ENCODE assay signal across 8 mouse cellular contexts in the genomic region with DNA sequence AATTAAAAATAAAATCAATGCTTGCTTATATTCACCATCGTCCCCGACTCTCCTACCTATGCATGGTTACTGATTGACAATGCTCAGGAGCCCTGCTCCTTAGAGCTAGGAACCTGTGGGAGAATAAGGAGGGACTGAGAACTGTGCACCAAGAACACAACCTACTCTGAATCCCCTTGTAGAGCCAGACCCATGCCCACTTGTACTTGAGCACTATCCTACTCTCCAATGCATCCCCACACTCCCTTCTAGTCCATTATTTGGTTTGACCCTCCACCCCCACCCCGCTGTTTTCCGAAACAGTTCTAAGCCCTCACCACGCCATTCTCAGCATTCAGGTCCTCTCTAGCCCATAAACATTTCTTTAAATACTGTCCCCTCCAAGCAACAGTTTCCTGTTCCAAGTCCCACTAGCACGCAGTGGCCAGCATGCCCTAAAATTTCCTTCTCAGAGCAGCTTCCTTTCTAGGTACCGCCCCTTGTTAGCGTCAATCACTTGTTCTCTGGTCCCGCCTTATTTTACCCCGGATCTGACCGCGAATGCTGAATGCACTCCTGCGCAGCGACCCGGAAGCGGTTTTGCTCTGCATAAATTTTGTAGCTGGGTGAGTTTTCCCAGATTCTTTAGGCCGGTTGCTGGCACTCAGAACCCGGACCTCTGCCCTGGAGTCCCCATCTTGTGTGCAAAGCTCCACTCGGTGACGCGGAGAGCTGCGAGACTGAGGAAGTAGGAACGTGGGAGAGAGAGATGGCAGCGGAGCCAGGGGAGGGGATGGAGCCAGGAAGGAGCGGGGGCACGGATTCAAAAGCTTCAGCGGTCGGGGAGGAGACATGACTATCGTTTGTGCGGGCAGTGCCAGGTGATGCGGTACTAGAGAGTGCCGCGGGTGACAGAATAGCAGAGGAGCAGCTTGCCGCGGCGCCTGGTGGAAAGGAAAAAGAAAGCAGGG. TPM values are rescaled to one million over a fixed set of nuclear protein-coding genes. Genes with fewer than 3 reads are reported as not detected.
DNase-seq lines count a peak whose midpoint lies in the region; ATAC-seq and TF ChIP-seq lines count a peak whose summit lies in the region.

TSS of gene Zfp160 (plus strand) at position 522 of the 950 bp plus-strand sequence.

- peak; percentile 87 for TF ChIP-seq POLR2A in CH12.LX (IDR thresholded peaks at IDR 0.05; ENCODE audit: low read depth, low read length)

- 0 out of 2 replicates have a peak, but pooled peaks have one; percentile 4 for TF ChIP-seq EP300 in CH12.LX (IDR thresholded peaks at IDR 0.05; ENCODE audit: low read length)

- peak; percentile 95 for DNase-seq in CH12.LX (ENCODE audit: extremely low read depth)
- DNase-seq in c-Kit-positive CD71-positive TER-119-negative erythroid progenitor cells, embryonic 14.5 days (ENCODE audit: low read depth): peak; percentile 87
- peak; percentile 88 for DNase-seq in forebrain, embryonic 11.5 days (ENCODE audit: low spot score)
- DNase-seq in kidney, postnatal 36 days: peak; percentile 92 to 95
- DNase-seq in telencephalon, adult 2 months (ENCODE audit: low read depth, low spot score): peak; percentile 93

- no peak for TF ChIP-seq CTCF in CH12.LX (conservative IDR thresholded peaks at IDR 0.05 in 1 of 2, IDR thresholded peaks at IDR 0.05 in 1 of 2; ENCODE audit: low read depth in 2 of 2, low read length in 2 of 2)

- H3K4me3 ChIP-seq in CH12.LX (replicated peaks in 1 of 3; ENCODE audit: low read depth in 2 of 3, low read length in 2 of 3, poor library complexity in 1 of 3): peak within 1 kb of the TSS; percentile 84 to 92 (median 85)
- H3K4me3 ChIP-seq in forebrain, embryonic 11.5 days (ENCODE audit: low read depth, low read length): peak within 1 kb of the TSS; percentile 77
- H3K4me3 ChIP-seq in heart, embryonic 16.5 days (ENCODE audit: low read length): peak within 1 kb of the TSS; percentile 80
- H3K4me3 ChIP-seq in liver, embryonic 15.5 days (replicated peaks): peak within 1 kb of the TSS; percentile 82
- peak within 1 kb of the TSS; percentile 62 for H3K4me3 ChIP-seq in neural tube, embryonic 12.5 days

- peak within 1 kb of the TSS; percentile 85 for H3K27ac ChIP-seq in CH12.LX (ENCODE audit: insufficient read depth, low read depth)
- peak within 1 kb of the TSS; percentile 58 for H3K27ac ChIP-seq in forebrain, embryonic 11.5 days (ENCODE audit: low read depth, low read length)
- H3K27ac ChIP-seq in heart, embryonic 16.5 days (ENCODE audit: low read length): peak within 1 kb of the TSS; percentile 92
- H3K27ac ChIP-seq in liver, embryonic 15.5 days (replicated peaks): peak within 1 kb of the TSS; percentile 77
- peak within 1 kb of the TSS; percentile 48 for H3K27ac ChIP-seq in neural tube, embryonic 12.5 days

- peaks cover 9 to 22% of the 10 kb centered on the region in 2 experiments for H3K36me3 ChIP-seq in CH12.LX (replicated peaks in 1 of 2; ENCODE audit: control insufficient read depth in 1 of 2, insufficient read depth in 1 of 2, low read length in 1 of 2)
- no peaks in the 10 kb centered on the region; the same call in 1 of the 2 replicates for H3K36me3 ChIP-seq in forebrain, embryonic 11.5 days (ENCODE audit: control insufficient read depth, insufficient read depth, low read length)
- peaks cover 12% of the 10 kb centered on the region; the same call in 1 of the 2 replicates for H3K36me3 ChIP-seq in heart, embryonic 16.5 days (ENCODE audit: control insufficient read depth, insufficient read depth)
- H3K36me3 ChIP-seq in liver, embryonic 15.5 days (replicated peaks): peaks cover 17% of the 10 kb centered on the region
- H3K36me3 ChIP-seq in neural tube, embryonic 12.5 days: peaks cover 17% of the 10 kb centered on the region

- no peaks in the 10 kb centered on the region for H3K9me3 ChIP-seq in CH12.LX (replicated peaks; ENCODE audit: low read length)
- no peaks in the 10 kb centered on the region for H3K9me3 ChIP-seq in forebrain, embryonic 11.5 days (ENCODE audit: control insufficient read depth, low read length)
- no peaks in the 10 kb centered on the region for H3K9me3 ChIP-seq in heart, embryonic 16.5 days (replicated peaks; ENCODE audit: control insufficient read depth, low read length)
- H3K9me3 ChIP-seq in liver, embryonic 15.5 days (replicated peaks): no peaks in the 10 kb centered on the region
- H3K9me3 ChIP-seq in neural tube, embryonic 12.5 days: no peaks in the 10 kb centered on the region

- H3K9ac ChIP-seq in CH12.LX (ENCODE audit: insufficient read depth, low read depth): peak within 1 kb of the TSS; percentile 88
- H3K9ac ChIP-seq in forebrain, embryonic 11.5 days (ENCODE audit: low read length): peak within 1 kb of the TSS; percentile 87
- H3K9ac ChIP-seq in heart, embryonic 16.5 days (ENCODE audit: low read length): peak within 1 kb of the TSS; percentile 93
- peak within 1 kb of the TSS; percentile 64 for H3K9ac ChIP-seq in liver, embryonic 15.5 days
- H3K9ac ChIP-seq in neural tube, embryonic 12.5 days: peak within 1 kb of the TSS; percentile 84

- H3K4me2 ChIP-seq in CH12.LX (ENCODE audit: insufficient read depth, low read depth, poor library complexity, severe bottlenecking): peak within 1 kb of the TSS; percentile 99
- H3K4me2 ChIP-seq in forebrain, embryonic 11.5 days (ENCODE audit: low read depth, low read length, severe bottlenecking): peak within 1 kb of the TSS; percentile 58
- H3K4me2 ChIP-seq in heart, embryonic 16.5 days (ENCODE audit: low read depth, low read length): peak within 1 kb of the TSS; percentile 92
- H3K4me2 ChIP-seq in liver, embryonic 15.5 days: peak within 1 kb of the TSS; percentile 73
- peak within 1 kb of the TSS; percentile 72 for H3K4me2 ChIP-seq in neural tube, embryonic 12.5 days (replicated peaks)

- H3K27me3 ChIP-seq in CH12.LX (replicated peaks): no peaks in the 10 kb centered on the region
- no peaks in the 10 kb centered on the region for H3K27me3 ChIP-seq in forebrain, embryonic 11.5 days (ENCODE audit: control insufficient read depth, insufficient read depth, low read length)
- H3K27me3 ChIP-seq in heart, embryonic 16.5 days (ENCODE audit: control insufficient read depth, insufficient read depth, low read length): no peaks in the 10 kb centered on the region
- no peaks in the 10 kb centered on the region for H3K27me3 ChIP-seq in liver, embryonic 15.5 days
- H3K27me3 ChIP-seq in neural tube, embryonic 12.5 days (replicated peaks): no peaks in the 10 kb centered on the region

- peak; percentile 98 for ATAC-seq in forebrain, embryonic 11.5 days (replicated peaks; ENCODE audit: low FRiP score)
- peak; percentile 97 for ATAC-seq in heart, embryonic 16.5 days (replicated peaks; ENCODE audit: extremely low read depth, insufficient read depth, low FRiP score)
- ATAC-seq in liver, embryonic 15.5 days (ENCODE audit: insufficient read depth): peak; percentile 94
- peak; percentile 97 for ATAC-seq in neural tube, embryonic 12.5 days (ENCODE audit: low FRiP score, low read depth)

- in situ Hi-C loops in CH12.LX (cut with MboI; ENCODE audit: low pct_ligation_motif_present, low pct_unique_long_range_greater_than_20kb, low sequenced_read_pairs): no loop called here

- peaks cover 25% of the 10 kb centered on the region for H3K79me2 ChIP-seq in CH12.LX (replicated peaks; ENCODE audit: control insufficient read depth, extremely low read depth, insufficient read depth, poor library complexity, severe bottlenecking)

- TF ChIP-seq RAD21 in CH12.LX (IDR thresholded peaks at IDR 0.05; ENCODE audit: low read depth, low read length): no peak

- peaks cover 8 to 10% of the 10 kb centered on the region in 2 experiments for H3K4me1 ChIP-seq in CH12.LX (ENCODE audit: control insufficient read depth in 1 of 2, insufficient read depth in 2 of 2)
- no peaks in the 10 kb centered on the region for H3K4me1 ChIP-seq in forebrain, embryonic 11.5 days (replicated peaks; ENCODE audit: control insufficient read depth, insufficient read depth, low read length)
- H3K4me1 ChIP-seq in heart, embryonic 16.5 days (ENCODE audit: control insufficient read depth, insufficient read depth, low read length): peaks cover 18% of the 10 kb centered on the region
- peaks cover 19% of the 10 kb centered on the region for H3K4me1 ChIP-seq in liver, embryonic 15.5 days (replicated peaks)
- H3K4me1 ChIP-seq in neural tube, embryonic 12.5 days: peaks cover 15% of the 10 kb centered on the region

- dilution Hi-C loops in CH12.LX (cut with MboI; ENCODE audit: extremely low pct_ligation_motif_present, extremely low pct_unique_long_range_greater_than_20kb, low sequenced_read_pairs): no loop called here

- WGBS in forebrain, embryonic 11.5 days: 6% methylated on average over 36 of the region's 36 CpGs
- 6% methylated on average over 36 of the region's 36 CpGs for WGBS in heart, embryonic 16.5 days
- 4% methylated on average over 36 of the region's 36 CpGs for WGBS in liver, embryonic 15.5 days (ENCODE audit: insufficient replicate concordance)
- 6% methylated on average over 36 of the region's 36 CpGs for WGBS in neural tube, embryonic 12.5 days

TF ChIP-seq in CH12.LX, 34 proteins besides CTCF, POLR2A, EP300 and RAD21 (continues in another document):
- peak; percentile 72; the same call in 1 of the 2 replicates for TF ChIP-seq MXI1 (IDR thresholded peaks at IDR 0.05; ENCODE audit: low read depth, low read length)
- TF ChIP-seq JUND (conservative IDR thresholded peaks at IDR 0.05; ENCODE audit: low read depth, low read length): no peak
- peak; percentile 90 for TF ChIP-seq NELFE (IDR thresholded peaks at IDR 0.05; ENCODE audit: low read depth, low read length)
- peak; percentile 72; the same call in 1 of the 2 replicates for TF ChIP-seq ZMIZ1 (IDR thresholded peaks at IDR 0.05; ENCODE audit: low read depth, low read length)
- TF ChIP-seq ZC3H11A (IDR thresholded peaks at IDR 0.05; ENCODE audit: low read depth, low read length): no peak
- peak; percentile 13; the same call in 1 of the 2 replicates for TF ChIP-seq GABPA (IDR thresholded peaks at IDR 0.05; ENCODE audit: insufficient replicate concordance, low read depth, low read length)
- TF ChIP-seq ZKSCAN1 (IDR thresholded peaks at IDR 0.05; ENCODE audit: borderline replicate concordance, low read depth, low read length): no peak
- peak; percentile 93 for TF ChIP-seq CHD2 (IDR thresholded peaks at IDR 0.05; ENCODE audit: low read length)
- TF ChIP-seq KAT2A (IDR thresholded peaks at IDR 0.05; ENCODE audit: insufficient replicate concordance, low read length): peak; percentile 90; the same call in 1 of the 2 replicates
- peak; percentile 42; the same call in 1 of the 2 replicates for TF ChIP-seq MEF2A (IDR thresholded peaks at IDR 0.05; ENCODE audit: borderline replicate concordance, low read depth, low read length)

RNA-seq across cellular contexts. Expression of gene Zfp160, which starts in this region (rescaled TPM):
- 8.9 and 12.0 TPM in 2 replicates for total RNA-seq in CH12.LX (2012; rRNA removed)
- 16.4 and 19.0 TPM in 2 replicates for total RNA-seq in CH12.LX (2014; rRNA removed)
- 11.7 and 12.0 TPM in 2 replicates for polyA plus RNA-seq in CH12.LX (2012; ENCODE audit: insufficient read length, low read depth)
- 17.5 and 17.6 TPM in 2 replicates for polyA plus RNA-seq in forebrain, embryonic 11.5 days (2014; fragmentation: Nextera tagmentation; extraction: Ambion mirVana)
- polyA plus RNA-seq in heart, embryonic 16.5 days (2015; fragmentation: Nextera tagmentation; extraction: Ambion mirVana): 9.0 and 9.3 TPM in 2 replicates
- 3.6 and 4.5 TPM in 2 replicates for polyA plus RNA-seq in liver, embryonic 15.5 days (2015; fragmentation: Nextera tagmentation; extraction: Ambion mirVana)
- polyA plus RNA-seq in neural tube, embryonic 12.5 days (2016; fragmentation: Nextera tagmentation; extraction: Ambion mirVana): 17.6 and 19.8 TPM in 2 replicates

Comparison
In these comparisons a context has a peak if more than half of its experiments do, and no peak if none do; other contexts are left out.
1. Peak in every context shown above with its lines: DNase-seq, ATAC-seq, H3K4me3 ChIP-seq and H3K27ac ChIP-seq.